Mouse (Mus musculus) adrenal gland, adult 18-20 months (tissue): ENCODE data around the gene Phc2. TPM values are rescaled to one million over a fixed set of nuclear protein-coding genes. Genes with fewer than 3 reads are reported as not detected.

Experiments
- total RNA-seq, 2 experiments: library from RNA; stranded (reverse); gene quantifications; 1 replicate in 1 of 2; 2 replicates in 1 of 2; pipeline ENCODE4 v1.2.3; 2021

Gene Phc2
- total RNA-seq, 2 experiments from 2014 or later, result 69.8 to 88.5 TPM

Other genes starting within 250 kb of the Phc2 start
- gene Zscan20, start 44.6 kb upstream of the Phc2 start, total RNA-seq, result 1 to 10 TPM; 4.6 to 6.6 TPM
- 1 to 10 TPM in 1 of 2 experiments, under 1 TPM in 1; 0.53 to 1.9 TPM for gene Tlr12, start 36.1 kb upstream of the Phc2 start, total RNA-seq
- under 1 TPM; 0.17 to 0.42 TPM for gene A3galt2, start 100.7 kb downstream of the Phc2 start, total RNA-seq
- 10 to 100 TPM; 16.0 to 17.5 TPM for gene Zfp362, start 151.3 kb downstream of the Phc2 start, total RNA-seq
- gene Trim62, start 228.9 kb downstream of the Phc2 start, total RNA-seq, result 1 to 10 TPM; 4.5 to 8.8 TPM